ENCODE assay signal across 8 mouse cellular contexts in genomic region chr15:78529428-78529990, GRCm38 (mm10). TPM values are rescaled to one million over a fixed set of nuclear protein-coding genes. Genes with fewer than 3 reads are reported as not detected.
DNase-seq lines count a peak whose midpoint lies in the region; ATAC-seq and TF ChIP-seq lines count a peak whose summit lies in the region.

No protein-coding gene starts in this region.

- TF ChIP-seq CTCF in ES-Bruce4 (IDR thresholded peaks at IDR 0.05; ENCODE audit: low read depth, low read length), result no peak

- peak; percentile 69 for DNase-seq in cerebellum, adult 9-10 months
- DNase-seq in frontal cortex, postnatal 10 days (ENCODE audit: low spot score in 2 of 2), result peak; percentile 53 to 67
- DNase-seq in layer of hippocampus, postnatal 10 days (ENCODE audit: low spot score in 2 of 2), result peak; percentile 74 to 80
- DNase-seq in lung, postnatal 10 days, result peak; percentile 87
- peak; percentile 74 to 77 for DNase-seq in right cerebral cortex, adult 2 months (ENCODE audit: low spot score in 2 of 2)
- no peak for DNase-seq in spleen, postnatal 10 days (ENCODE audit: low spot score in 2 of 2)

- peak overlapping the region; percentile 12 for H3K9ac ChIP-seq in ES-Bruce4 (ENCODE audit: low read depth, poor library complexity, severe bottlenecking)
- H3K9ac ChIP-seq in hindbrain, embryonic 12.5 days, result 0 out of 2 replicates have a peak overlapping the region, but pooled peaks have one; percentile 29

- H3K36me3 ChIP-seq in ES-Bruce4 (ENCODE audit: control insufficient read depth, insufficient read depth, low read length, poor library complexity, severe bottlenecking), result no peaks in the 10 kb centered on the region
- H3K36me3 ChIP-seq in hindbrain, embryonic 12.5 days, result no peaks in the 10 kb centered on the region

- no peaks in the 10 kb centered on the region for H3K9me3 ChIP-seq in ES-Bruce4 (replicated peaks; ENCODE audit: control insufficient read depth, insufficient read depth, low read length, poor library complexity, severe bottlenecking)
- H3K9me3 ChIP-seq in hindbrain, embryonic 12.5 days (replicated peaks), result no peaks in the 10 kb centered on the region

- no peak for TF ChIP-seq POLR2A in ES-Bruce4 (IDR thresholded peaks at IDR 0.05; ENCODE audit: insufficient read depth, low read length)

- peaks cover 5% of the 10 kb centered on the region for H3K4me1 ChIP-seq in ES-Bruce4 (ENCODE audit: control insufficient read depth, insufficient read depth, low read length)
- peaks cover 29% of the 10 kb centered on the region for H3K4me1 ChIP-seq in hindbrain, embryonic 12.5 days

- peak overlapping the region; percentile 37 for H3K4me3 ChIP-seq in ES-Bruce4 (ENCODE audit: low read depth, low read length)
- H3K4me3 ChIP-seq in hindbrain, embryonic 12.5 days, result peak overlapping the region; percentile 18

- no peak for TF ChIP-seq EP300 in ES-Bruce4 (IDR thresholded peaks at IDR 0.05; ENCODE audit: insufficient read depth, low read depth, low read length)

- H3K4me2 ChIP-seq in hindbrain, embryonic 12.5 days (replicated peaks), result peak overlapping the region; percentile 50

- H3K27ac ChIP-seq in ES-Bruce4 (ENCODE audit: insufficient read depth, low read length), result no peak overlapping the region
- H3K27ac ChIP-seq in hindbrain, embryonic 12.5 days, result 0 out of 2 replicates have a peak overlapping the region, but pooled peaks have one; percentile 1

- 1% methylated on average over 13 of the region's 15 CpGs for WGBS in hindbrain, embryonic 12.5 days

- no peaks in the 10 kb centered on the region for H3K27me3 ChIP-seq in ES-Bruce4 (ENCODE audit: control insufficient read depth, insufficient read depth, low read length, poor library complexity, severe bottlenecking)
- peaks cover 8% of the 10 kb centered on the region; the same call in 1 of the 2 replicates for H3K27me3 ChIP-seq in hindbrain, embryonic 12.5 days

- peak; percentile 36 for ATAC-seq in hindbrain, embryonic 12.5 days (ENCODE audit: low FRiP score)

RNA-seq across cellular contexts. Expression of gene C1qtnf6, which starts 1.7 kb away (rescaled TPM):
- polyA plus RNA-seq in ES-Bruce4 (2011; ENCODE audit: insufficient read depth, insufficient read length, low read depth, missing spikeins), result 5.1 and 7.4 TPM in 2 replicates
- polyA plus RNA-seq in hindbrain, embryonic 12.5 days (2016; fragmentation: Nextera tagmentation; extraction: Ambion mirVana), result 11.6 and 13.0 TPM in 2 replicates
- total RNA-seq in layer of hippocampus, postnatal 10 days (2021), result 10 to 100 TPM; 17.4 to 19.4 TPM

RNA-seq across cellular contexts. Expression of gene Sstr3, which starts 15.0 kb away (rescaled TPM):
- polyA plus RNA-seq in ES-Bruce4 (2011; ENCODE audit: insufficient read depth, insufficient read length, low read depth, missing spikeins), result not detected in 2 replicates
- 0.09 and 0.57 TPM in 2 replicates for polyA plus RNA-seq in hindbrain, embryonic 12.5 days (2016; fragmentation: Nextera tagmentation; extraction: Ambion mirVana)
- 10 to 100 TPM; 15.7 to 15.8 TPM for total RNA-seq in layer of hippocampus, postnatal 10 days (2021)

RNA-seq across cellular contexts. Expression of gene Il2rb, which starts 34.4 kb away (rescaled TPM):
- 0.37 and 0.42 TPM in 2 replicates for polyA plus RNA-seq in ES-Bruce4 (2011; ENCODE audit: insufficient read depth, insufficient read length, low read depth, missing spikeins)
- 0.07 and 0.14 TPM in 2 replicates for polyA plus RNA-seq in hindbrain, embryonic 12.5 days (2016; fragmentation: Nextera tagmentation; extraction: Ambion mirVana)
- total RNA-seq in layer of hippocampus, postnatal 10 days (2021), result under 1 TPM in 1 of 2 experiments, not detected in 1; 0.11 TPM

RNA-seq across cellular contexts. Expression of gene Rac2, which starts 43.1 kb away (rescaled TPM):
- polyA plus RNA-seq in ES-Bruce4 (2011; ENCODE audit: insufficient read depth, insufficient read length, low read depth, missing spikeins), result not detected in 2 replicates
- polyA plus RNA-seq in hindbrain, embryonic 12.5 days (2016; fragmentation: Nextera tagmentation; extraction: Ambion mirVana), result 4.9 and 5.7 TPM in 2 replicates
- 1 to 10 TPM; 3.6 to 3.7 TPM for total RNA-seq in layer of hippocampus, postnatal 10 days (2021)

Comparison
In these comparisons a context has a peak if more than half of its experiments do, and no peak if none do; other contexts are left out.
1. DNase-seq: peak in cerebellum, adult 9-10 months (single experiment), frontal cortex, postnatal 10 days (2 of 2), layer of hippocampus, postnatal 10 days (2 of 2), lung, postnatal 10 days (single experiment) and right cerebral cortex, adult 2 months (2 of 2); none in spleen, postnatal 10 days (0 of 2).